Mouse (Mus musculus) liver, adult 2 months (tissue): Measurements from ENCODE around the gene Plekha1. TPM values are rescaled to one million over a fixed set of nuclear protein-coding genes. Genes with fewer than 3 reads are reported as not detected.
A peak's percentile ranks its signal among the peaks of the same experiment; 100 is the strongest.

ENCODE experiments used
- DNase-seq: peaks from one replicate; pipeline ENCODE4 v3.0.0-alpha.2; 2011; ENCODE audit warnings: low read depth, low spot score; ENCODE audit errors: extremely low read depth
- H3K27ac ChIP-seq: fragments of 200-500 bp; replicated peaks from 2 replicates; pipeline ENCODE4 v1.5.1; 2012; ENCODE audit warnings: low read depth, mild to moderate bottlenecking, control low read depth, inconsistent platforms, low read length; ENCODE audit not compliant: insufficient read depth
- H3K27me3 ChIP-seq: fragments of 200-500 bp; 2 replicates; pipeline ENCODE4 v1.6.1; 2012; ENCODE audit warnings: mild to moderate bottlenecking, moderate library complexity, low read length, inconsistent platforms; ENCODE audit not compliant: control insufficient read depth, insufficient read depth
- H3K36me3 ChIP-seq: fragments of 200-500 bp; 2 replicates; pipeline ENCODE4 v1.6.1; 2012; ENCODE audit warnings: low read length, inconsistent platforms; ENCODE audit not compliant: control insufficient read depth, insufficient read depth
- H3K4me1 ChIP-seq: fragments of 200-500 bp; 2 replicates; pipeline ENCODE4 v1.6.1; 2011; ENCODE audit warnings: low read length; ENCODE audit not compliant: control insufficient read depth, insufficient read depth
- H3K4me3 ChIP-seq: fragments of 200-500 bp; 2 replicates; pipeline ENCODE4 v1.5.1; 2011; ENCODE audit warnings: low read depth, mild to moderate bottlenecking, control low read depth, low read length, moderate library complexity; ENCODE audit not compliant: insufficient read depth
- H3K79me2 ChIP-seq: fragments of 200-500 bp; 2 replicates; pipeline ENCODE4 v1.6.1; 2012; ENCODE audit warnings: inconsistent platforms, mild to moderate bottlenecking, low read length, moderate library complexity; ENCODE audit not compliant: control insufficient read depth, insufficient read depth
- H3K9ac ChIP-seq: fragments of 200-500 bp; 2 replicates; pipeline ENCODE4 v1.6.1; 2012; ENCODE audit warnings: low read depth, mild to moderate bottlenecking, control low read depth, inconsistent platforms, low read length
- CTCF ChIP-seq: fragments of 200-500 bp; IDR thresholded peaks from 2 replicates; pipeline ENCODE4 v1.5.1; 2011; ENCODE audit warnings: low read depth, low read length, control low read depth
- POLR2A ChIP-seq: fragments of 200-500 bp; IDR thresholded peaks from 2 replicates; pipeline ENCODE4 v1.6.1; 2011; ENCODE audit warnings: low read length, control low read depth; ENCODE audit not compliant: insufficient read depth; ENCODE audit errors: extremely low read depth
- WGBS: fragments of 180-500 bp; shearing (Covaris S2); methylation state at CpG from one replicate; pipeline ENCODE4 v1.1.7; 2018; 5-methylcytosine and 5-hydroxymethylcytosine counted together
- polyA plus RNA-seq: library from polyadenylated mRNA; depleted of rRNA; stranded (reverse); fragments of >200 nt; gene quantifications from 2 replicates; pipeline ENCODE4 v1.2.3, GENCODE M21; 2012
- total RNA-seq: library from RNA; depleted of rRNA; stranded (reverse); fragments of >200 nt; gene quantifications from 2 replicates; pipeline ENCODE4 v1.2.3, GENCODE M21; 2014

Gene Plekha1
- total and polyA plus RNA-seq, 2 experiments, result 5.6 to 7.0 TPM

DNA sequence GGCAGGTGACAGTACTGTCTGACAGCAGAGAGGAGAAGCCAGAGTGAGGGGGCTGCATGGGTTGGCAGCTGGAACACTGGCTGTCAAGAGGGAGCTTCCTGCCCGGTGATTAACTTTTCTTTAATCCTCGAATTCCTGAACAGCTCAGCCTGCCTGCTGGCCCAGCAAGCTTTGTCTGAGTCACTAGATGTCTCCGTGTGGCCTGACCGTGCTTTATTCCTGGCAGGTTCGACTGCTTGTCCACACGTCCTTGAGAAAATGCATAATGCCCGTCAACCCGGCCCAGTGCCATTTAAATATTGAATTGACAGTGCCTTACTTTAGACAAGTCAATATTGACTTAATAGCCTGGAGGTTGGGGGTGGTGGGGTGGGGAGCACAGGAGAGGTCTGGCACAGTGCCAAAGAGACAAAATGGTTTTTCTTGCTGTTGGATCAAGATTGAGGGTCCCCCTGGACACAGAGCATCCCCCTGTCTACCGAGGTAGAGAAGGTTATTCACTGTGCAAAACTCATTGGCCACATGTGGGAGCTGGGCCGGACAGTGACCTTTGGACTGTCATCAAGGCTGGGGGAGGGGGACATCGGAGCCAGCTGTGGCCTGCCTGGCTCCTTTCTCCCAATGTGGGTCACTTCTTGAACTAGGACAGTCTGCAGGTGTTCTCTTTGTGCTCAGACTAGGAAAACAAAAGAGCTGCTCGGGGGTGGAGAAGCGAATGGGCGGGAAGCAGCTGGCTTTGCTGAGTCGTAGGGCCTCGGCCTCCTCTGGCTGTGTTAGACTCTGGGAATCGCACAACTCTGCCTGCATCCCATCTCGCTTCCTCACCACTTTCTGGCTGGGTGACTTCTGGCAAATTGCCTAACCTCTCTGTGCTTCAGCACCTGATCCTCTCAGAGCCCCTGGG, 30.3 kb upstream of the Plekha1 start:
- WGBS, result 11% methylated on average over 18 of the region's 18 CpGs
- Histone ChIP-seq H3K9ac (no peak overlapping the region), H3K4me3 (no peak overlapping the region), H3K27me3 (no peaks in the 10 kb centered on the region), H3K36me3 (no peaks in the 10 kb centered on the region), H3K27ac (peak overlapping the region; percentile 47), H3K4me1 (peaks cover 13% of the 10 kb centered on the region; the same call in 1 of the 2 replicates), H3K79me2 (no peaks in the 10 kb centered on the region)
- DNase-seq, result peak; percentile 94
- TF ChIP-seq POLR2A (no peak), CTCF (no peak)

- no peak for TF ChIP-seq CTCF
- TF ChIP-seq POLR2A, result no peak
- Histone ChIP-seq H3K79me2 (no peaks in the 10 kb centered on the region), H3K4me3 (no peak overlapping the region), H3K27ac (no peak overlapping the region), H3K4me1 (peaks cover 13% of the 10 kb centered on the region; the same call in 1 of the 2 replicates), H3K27me3 (no peaks in the 10 kb centered on the region), H3K36me3 (no peaks in the 10 kb centered on the region), H3K9ac (no peak overlapping the region)
- 37% methylated on average over 9 of the region's 9 CpGs for WGBS
- DNase-seq, result peak; percentile 22
These were observed 29.5 kb upstream of the Plekha1 start for GRCm38 (mm10) chr7:130836066-130836465.

DNA sequence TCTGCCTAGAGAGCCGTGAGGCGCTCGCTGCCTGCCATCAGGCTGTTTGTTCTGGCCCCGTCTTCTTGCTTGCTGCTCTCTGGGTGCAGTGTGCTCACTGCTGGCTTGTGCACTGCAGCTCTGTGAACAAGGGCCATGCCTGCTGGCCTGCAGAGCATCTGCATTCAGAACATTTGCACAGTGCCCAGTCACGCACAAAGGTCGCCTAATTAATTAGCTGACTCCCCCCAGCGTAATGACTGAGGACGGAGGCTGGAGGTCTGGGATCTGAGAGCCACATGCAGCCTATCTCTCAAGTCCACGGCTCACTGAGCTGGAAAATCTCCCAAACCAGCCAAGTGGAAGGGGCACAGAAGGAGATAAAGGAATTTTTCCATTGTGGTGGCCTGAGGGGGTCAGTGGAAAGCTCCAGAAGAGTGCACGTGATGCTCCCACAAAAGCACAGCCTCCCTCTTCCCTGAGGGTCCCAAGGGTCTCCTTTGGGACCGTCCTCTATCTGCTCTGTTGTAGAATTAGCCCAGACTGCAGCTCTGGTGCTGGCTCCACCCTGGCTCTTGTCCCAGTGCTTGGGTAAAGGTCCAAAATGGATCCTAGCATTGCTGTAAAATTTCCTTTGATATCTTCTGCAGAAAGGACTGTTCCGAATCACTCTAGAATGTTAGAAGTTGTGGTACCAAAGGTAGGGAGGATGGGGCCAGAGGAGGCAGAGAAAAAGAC, 27.5 kb upstream of the Plekha1 start:
- H3K27ac ChIP-seq, result no peak overlapping the region
- no peaks in the 10 kb centered on the region for H3K27me3 ChIP-seq
- H3K36me3 ChIP-seq, result no peaks in the 10 kb centered on the region
- 48% methylated on average over 12 of the region's 12 CpGs for WGBS
- H3K4me3 ChIP-seq, result no peak overlapping the region
- peaks cover 10% of the 10 kb centered on the region; the same call in 1 of the 2 replicates for H3K4me1 ChIP-seq
- peak; percentile 34 for DNase-seq
- TF ChIP-seq POLR2A (no peak), CTCF (no peak)
- H3K79me2 ChIP-seq, result no peaks in the 10 kb centered on the region
- no peak overlapping the region for H3K9ac ChIP-seq

DNA sequence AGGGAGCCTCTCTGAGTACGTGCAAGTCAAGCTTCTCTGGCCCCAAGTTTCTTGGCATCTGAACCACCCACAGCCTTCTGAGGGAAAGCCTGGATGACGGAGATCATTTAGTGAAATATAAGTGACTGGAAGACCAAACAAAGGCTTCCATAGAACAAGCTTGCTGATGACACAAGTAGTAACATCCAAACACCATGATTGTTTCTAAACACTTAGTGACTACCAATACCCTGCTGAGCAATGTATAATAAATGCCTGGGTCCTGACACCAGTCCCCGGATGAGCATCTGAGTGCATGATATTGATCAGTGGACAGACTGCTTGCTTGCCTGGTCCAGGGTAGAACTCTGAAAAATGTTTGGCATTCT, 26.9 kb upstream of the Plekha1 start:
- TF ChIP-seq POLR2A, result no peak
- TF ChIP-seq CTCF, result no peak
- H3K27me3 ChIP-seq, result no peaks in the 10 kb centered on the region
- no peaks in the 10 kb centered on the region for H3K79me2 ChIP-seq
- peaks cover 10% of the 10 kb centered on the region; the same call in 1 of the 2 replicates for H3K4me1 ChIP-seq
- H3K4me3 ChIP-seq, result no peak overlapping the region
- no peaks in the 10 kb centered on the region for H3K36me3 ChIP-seq
- no peak for DNase-seq
- H3K27ac ChIP-seq, result no peak overlapping the region
- WGBS, result 73% methylated on average over 3 of the region's 3 CpGs
- H3K9ac ChIP-seq, result no peak overlapping the region

DNA sequence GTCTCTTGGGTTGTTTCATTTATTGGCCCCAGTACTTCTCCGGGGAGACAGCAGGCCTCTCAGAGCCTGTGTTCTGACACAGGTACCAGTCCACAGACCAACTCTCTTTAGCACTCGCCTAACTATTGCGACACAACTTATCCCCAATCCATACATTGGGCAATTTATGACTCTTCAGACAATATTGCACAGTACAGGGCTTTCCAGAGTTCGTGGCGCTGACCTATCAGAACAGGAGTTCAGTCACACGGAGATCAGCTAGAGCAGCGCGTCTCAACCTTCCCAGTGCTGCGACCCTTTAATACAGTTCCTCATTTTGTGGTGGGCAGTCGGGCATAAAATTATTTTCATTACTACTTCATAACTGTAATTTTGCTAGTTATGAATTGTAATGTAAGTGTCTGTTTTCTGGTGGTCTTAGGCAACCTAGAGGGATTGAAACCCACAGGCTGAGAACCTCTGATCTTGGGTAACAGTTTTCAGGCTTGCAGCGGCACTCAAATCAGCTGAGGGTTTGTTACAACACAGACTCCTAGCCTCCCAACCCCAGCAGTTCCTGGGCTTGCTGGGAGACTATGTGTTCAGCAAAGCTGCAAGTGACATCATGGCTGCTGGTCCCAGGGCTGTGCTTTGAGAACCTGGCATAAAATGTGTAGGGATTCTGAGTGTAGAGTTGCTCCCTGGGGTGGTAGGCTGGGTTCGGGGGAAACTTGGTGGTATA, 26.0 kb upstream of the Plekha1 start:
- Histone ChIP-seq H3K79me2 (no peaks in the 10 kb centered on the region), H3K4me3 (no peak overlapping the region), H3K4me1 (peaks cover 10% of the 10 kb centered on the region; the same call in 1 of the 2 replicates), H3K27me3 (no peaks in the 10 kb centered on the region), H3K27ac (no peak overlapping the region), H3K36me3 (no peaks in the 10 kb centered on the region), H3K9ac (no peak overlapping the region)
- no peak for TF ChIP-seq POLR2A
- TF ChIP-seq CTCF, result no peak
- WGBS, result 47% methylated on average over 12 of the region's 12 CpGs
- no peak for DNase-seq
